Mouse (Mus musculus) spleen, postnatal 36 days (tissue): ENCODE data around the gene Tfap2a.

ENCODE experiments used
- DNase-seq, 2 experiments: peaks; one replicate each; pipeline ENCODE4 v3.0.0; 2022; ENCODE audit warnings: low spot score in 2 of 2, mixed read lengths in 1 of 2

Gene Tfap2a

GRCm38 (mm10) chr13:40713241-40713640, 24.9 kb downstream of the Tfap2a start:
- DNase-seq: no peak

GRCm38 (mm10) chr13:40712526-40712832, 25.7 kb downstream of the Tfap2a start:
- no peak for DNase-seq

GRCm38 (mm10) chr13:40711661-40712525, 26.3 kb downstream of the Tfap2a start:
- no peak for DNase-seq

- no peak for DNase-seq
These were observed 28.2 kb downstream of the Tfap2a start for GRCm38 (mm10) chr13:40710062-40710342.

GRCm38 (mm10) chr13:40709321-40710061, 28.7 kb downstream of the Tfap2a start:
- no peak for DNase-seq

- no peak for DNase-seq
These were observed 29.3 kb downstream of the Tfap2a start for GRCm38 (mm10) chr13:40708913-40709312.

GRCm38 (mm10) chr13:40708271-40708670, 29.9 kb downstream of the Tfap2a start:
- DNase-seq: no peak

- DNase-seq: no peak
These were observed 30.5 kb downstream of the Tfap2a start for GRCm38 (mm10) chr13:40707646-40708045.

- no peak for DNase-seq
These were observed 31.6 kb downstream of the Tfap2a start for GRCm38 (mm10) chr13:40706612-40707011.

GRCm38 (mm10) chr13:40705821-40706425, 32.3 kb downstream of the Tfap2a start:
- DNase-seq: no peak

- no peak for DNase-seq
These were observed 33.2 kb downstream of the Tfap2a start for GRCm38 (mm10) chr13:40704864-40705455.

GRCm38 (mm10) chr13:40703982-40704501, 34.1 kb downstream of the Tfap2a start:
- no peak for DNase-seq

GRCm38 (mm10) chr13:40703123-40703797, 34.9 kb downstream of the Tfap2a start:
- no peak for DNase-seq

GRCm38 (mm10) chr13:40702361-40703122, 35.6 kb downstream of the Tfap2a start:
- no peak for DNase-seq

GRCm38 (mm10) chr13:40701691-40702090, 36.5 kb downstream of the Tfap2a start:
- DNase-seq: no peak

GRCm38 (mm10) chr13:40685790-40686189, 52.4 kb downstream of the Tfap2a start:
- DNase-seq: no peak

GRCm38 (mm10) chr13:40676730-40677129, 61.4 kb downstream of the Tfap2a start:
- no peak for DNase-seq
